Mouse (Mus musculus): ENCODE data around the gene Rtbdn. TPM values are rescaled to one million over a fixed set of nuclear protein-coding genes. Genes with fewer than 3 reads are reported as not detected.
"Not testable (repeated sequence)": the region's sequence is repeated elsewhere in the genome, so short reads cannot be mapped to it uniquely, and the experiment has no call there.

Rtbdn gene
- polyA plus RNA-seq (2015; fragmentation: Nextera tagmentation; extraction: Ambion mirVana): 0.31 and 0.51 TPM in 2 replicates

GRCm38 (mm10) chr8:84946528-84947240 lies at the start of gene Rtbdn:
TSS of gene Rtbdn (plus strand) at chr8:84946991.
- H3K4me2 ChIP-seq (replicated peaks): peak within 1 kb of the TSS; percentile 74
- ATAC-seq: 0 out of 2 replicates have a peak, but pooled peaks have one; percentile 26
- no peaks in the 10 kb centered on the region for H3K9me3 ChIP-seq
- peaks cover 21% of the 10 kb centered on the region for H3K4me1 ChIP-seq (replicated peaks)
- H3K27ac ChIP-seq: no peak within 1 kb of the TSS
- no peaks in the 10 kb centered on the region for H3K36me3 ChIP-seq
- H3K27me3 ChIP-seq (replicated peaks): peaks cover 65% of the 10 kb centered on the region
- 14% methylated on average over 17 of the region's 17 CpGs for whole genome bisulfite sequencing
- peak within 1 kb of the TSS; percentile 39 for H3K4me3 ChIP-seq (replicated peaks)
- no peak within 1 kb of the TSS for H3K9ac ChIP-seq

GRCm38 (mm10) chr8:84901071-84901470 lies 45.7 kb upstream of the Rtbdn start:
- Histone ChIP-seq H3K27ac (no peak overlapping the region), H3K4me2 (replicated peaks) (no peak overlapping the region), H3K9ac (no peak overlapping the region), H3K9me3 (no peaks in the 10 kb centered on the region), H3K4me3 (replicated peaks) (no peak overlapping the region), H3K27me3 (replicated peaks) (no peaks in the 10 kb centered on the region), H3K36me3 (no peaks in the 10 kb centered on the region), H3K4me1 (replicated peaks) (peaks cover 6% of the 10 kb centered on the region)
- no peak for ATAC-seq
- 66% methylated on average over 4 of the region's 4 CpGs for WGBS

- Histone ChIP-seq H3K27me3 (replicated peaks) (no peaks in the 10 kb centered on the region), H3K4me2 (replicated peaks) (peak within 1 kb of the TSS; percentile 88), H3K4me3 (replicated peaks) (peak within 1 kb of the TSS; percentile 56), H3K9ac (peak within 1 kb of the TSS; percentile 84), H3K36me3 (no peaks in the 10 kb centered on the region), H3K4me1 (replicated peaks) (peaks cover 6% of the 10 kb centered on the region), H3K27ac (peak within 1 kb of the TSS; percentile 83), H3K9me3 (no peaks in the 10 kb centered on the region)
- WGBS: 74% methylated on average over 3 of the region's 3 CpGs
- ATAC-seq: no peak; the same call in 1 of the 2 replicates
These were observed 45.0 kb upstream of the Rtbdn start, which contains the start of gene Klf1 for GRCm38 (mm10) chr8:84901752-84902151. TSS of gene Klf1 (plus strand) at chr8:84901928.

GRCm38 (mm10) chr8:84902367-84902919 lies 44.3 kb upstream of the Rtbdn start:
- 3% methylated on average over 24 of the region's 24 CpGs for WGBS
- H3K9ac ChIP-seq: peak overlapping the region; percentile 84
- H3K9me3 ChIP-seq: no peaks in the 10 kb centered on the region
- H3K36me3 ChIP-seq: no peaks in the 10 kb centered on the region
- peak overlapping the region; percentile 88 for H3K4me2 ChIP-seq (replicated peaks)
- H3K27ac ChIP-seq: peak overlapping the region; percentile 83
- H3K4me3 ChIP-seq (replicated peaks): peak overlapping the region; percentile 56
- peaks cover 6% of the 10 kb centered on the region for H3K4me1 ChIP-seq (replicated peaks)
- ATAC-seq: peak; percentile 14
- no peaks in the 10 kb centered on the region for H3K27me3 ChIP-seq (replicated peaks)

- peak; percentile 94 for ATAC-seq
- no peaks in the 10 kb centered on the region for H3K9me3 ChIP-seq
- H3K4me1 ChIP-seq (replicated peaks): peaks cover 6% of the 10 kb centered on the region
- peak overlapping the region; percentile 56 for H3K4me3 ChIP-seq (replicated peaks)
- WGBS: under 1% methylated on average over 68 of the region's 68 CpGs
- no peaks in the 10 kb centered on the region for H3K27me3 ChIP-seq (replicated peaks)
- peak overlapping the region; percentile 84 for H3K9ac ChIP-seq
- H3K36me3 ChIP-seq: no peaks in the 10 kb centered on the region
- peak overlapping the region; percentile 83 for H3K27ac ChIP-seq
- H3K4me2 ChIP-seq (replicated peaks): peak overlapping the region; percentile 88
These were observed 43.7 kb upstream of the Rtbdn start for GRCm38 (mm10) chr8:84902920-84903661.

GRCm38 (mm10) chr8:84904351-84904750 lies 42.4 kb upstream of the Rtbdn start:
- Histone ChIP-seq H3K4me3 (replicated peaks) (no peak overlapping the region), H3K27ac (no peak overlapping the region), H3K9me3 (no peaks in the 10 kb centered on the region), H3K9ac (no peak overlapping the region), H3K27me3 (replicated peaks) (no peaks in the 10 kb centered on the region), H3K36me3 (no peaks in the 10 kb centered on the region), H3K4me2 (replicated peaks) (no peak overlapping the region), H3K4me1 (replicated peaks) (peaks cover 6% of the 10 kb centered on the region)
- WGBS: 89% methylated on average over 7 of the region's 7 CpGs
- no peak for ATAC-seq

GRCm38 (mm10) chr8:84907037-84907436 lies 39.8 kb upstream of the Rtbdn start:
- 91% methylated on average over 9 of the region's 9 CpGs for WGBS
- H3K36me3 ChIP-seq: no peaks in the 10 kb centered on the region
- H3K4me1 ChIP-seq (replicated peaks): peaks cover 6% of the 10 kb centered on the region
- H3K27me3 ChIP-seq (replicated peaks): peaks cover 17% of the 10 kb centered on the region
- H3K9me3 ChIP-seq: no peaks in the 10 kb centered on the region
- H3K9ac ChIP-seq: no peak overlapping the region
- H3K4me3 ChIP-seq (replicated peaks): no peak overlapping the region
- no peak overlapping the region for H3K4me2 ChIP-seq (replicated peaks)
- no peak overlapping the region for H3K27ac ChIP-seq
- no peak for ATAC-seq

- Histone ChIP-seq H3K4me2 (replicated peaks) (no peak overlapping the region), H3K36me3 (no peaks in the 10 kb centered on the region), H3K27me3 (replicated peaks) (peaks cover 22% of the 10 kb centered on the region), H3K4me3 (replicated peaks) (no peak overlapping the region), H3K9me3 (no peaks in the 10 kb centered on the region), H3K27ac (no peak overlapping the region), H3K4me1 (replicated peaks) (peaks cover 7% of the 10 kb centered on the region), H3K9ac (no peak overlapping the region)
- WGBS: 78% methylated on average over 8 of the region's 8 CpGs
- ATAC-seq: no peak
These were observed 39.3 kb upstream of the Rtbdn start for GRCm38 (mm10) chr8:84907493-84907892.

- Histone ChIP-seq H3K4me3 (replicated peaks) (peak overlapping the region; percentile 50), H3K4me2 (replicated peaks) (peak overlapping the region; percentile 93), H3K4me1 (replicated peaks) (peaks cover 11% of the 10 kb centered on the region; the same call in 1 of the 2 replicates), H3K27me3 (replicated peaks) (peaks cover 27% of the 10 kb centered on the region)
- not testable (repeated sequence) for H3K9ac ChIP-seq, H3K9me3 ChIP-seq, ATAC-seq, H3K36me3 ChIP-seq, H3K27ac ChIP-seq
- 28% methylated on average over 7 of the region's 7 CpGs for WGBS
These were observed 38.8 kb upstream of the Rtbdn start for GRCm38 (mm10) chr8:84907979-84908378.

- no peaks in the 10 kb centered on the region for H3K9me3 ChIP-seq
- H3K4me2 ChIP-seq (replicated peaks): peak within 1 kb of the TSS; percentile 93
- H3K36me3 ChIP-seq: no peaks in the 10 kb centered on the region
- under 1% methylated on average over 45 of the region's 45 CpGs for WGBS
- peaks cover 9% of the 10 kb centered on the region; the same call in 1 of the 2 replicates for H3K4me1 ChIP-seq (replicated peaks)
- H3K27me3 ChIP-seq (replicated peaks): peaks cover 30% of the 10 kb centered on the region
- no peak within 1 kb of the TSS for H3K27ac ChIP-seq
- ATAC-seq: peak; percentile 95
- H3K9ac ChIP-seq: peak within 1 kb of the TSS; percentile 63
- peak within 1 kb of the TSS; percentile 50 for H3K4me3 ChIP-seq (replicated peaks)
These were observed 38.2 kb upstream of the Rtbdn start, which contains the start of gene Dnase2a for GRCm38 (mm10) chr8:84908421-84909161. TSS of gene Dnase2a (plus strand) at chr8:84908560.

GRCm38 (mm10) chr8:84909162-84909767 lies 37.5 kb upstream of the Rtbdn start:
- Histone ChIP-seq H3K4me1 (replicated peaks) (peaks cover 8% of the 10 kb centered on the region; the same call in 1 of the 2 replicates), H3K4me3 (replicated peaks) (peak overlapping the region; percentile 50), H3K9ac (peak overlapping the region; percentile 63), H3K27ac (no peak overlapping the region), H3K9me3 (no peaks in the 10 kb centered on the region), H3K36me3 (no peaks in the 10 kb centered on the region), H3K4me2 (replicated peaks) (peak overlapping the region; percentile 93), H3K27me3 (replicated peaks) (peaks cover 30% of the 10 kb centered on the region)
- WGBS: 50% methylated on average over 20 of the region's 20 CpGs
- no peak for ATAC-seq

All from intestine, embryonic 15.5 days (tissue).